Mouse (Mus musculus): ENCODE measurements at regions not wholly inside any gene's neighbourhood (a gene's known extent, or its start where the extent isn't known, plus 50 kb on each side); places are given as distances from the start of the nearest gene placed in this dataset.

DNA sequence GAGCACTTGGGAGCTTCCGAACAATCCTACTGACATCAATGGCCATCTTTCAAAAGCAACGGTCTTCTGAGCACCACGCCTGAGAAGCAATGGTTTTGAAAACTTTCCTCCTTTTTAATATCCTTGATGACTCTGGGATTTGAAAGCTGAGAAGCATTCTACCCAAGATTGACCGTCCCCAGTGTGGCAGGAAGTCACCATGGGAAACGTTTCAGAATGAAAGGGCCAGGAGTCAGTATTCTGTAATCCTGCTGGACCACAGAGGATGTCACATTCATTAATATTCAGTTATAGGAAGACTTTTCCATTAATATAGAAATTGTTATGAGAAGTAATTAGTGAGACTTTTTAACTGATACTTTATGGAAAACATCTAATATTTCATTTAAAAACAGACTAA lies 190.1 kb upstream of the Ttc29 start:
- H3K36me3 ChIP-seq (ENCODE audit: control insufficient read depth, insufficient read depth, low read length, poor library complexity, severe bottlenecking): no peaks in the 10 kb centered on the region
- no peaks in the 10 kb centered on the region; the same call in 1 of the 2 replicates for H3K27me3 ChIP-seq (ENCODE audit: control insufficient read depth, insufficient read depth, low read length, poor library complexity, severe bottlenecking)
- H3K4me3 ChIP-seq (ENCODE audit: low read depth, low read length): no peak overlapping the region
- no peak for TF ChIP-seq POLR2A (IDR thresholded peaks at IDR 0.05; ENCODE audit: insufficient read depth, low read length)
- TF ChIP-seq CTCF (IDR thresholded peaks at IDR 0.05; ENCODE audit: low read depth, low read length): no peak
- TF ChIP-seq EP300 (IDR thresholded peaks at IDR 0.05; ENCODE audit: insufficient read depth, low read depth, low read length): no peak
- peaks cover 4% of the 10 kb centered on the region for H3K4me1 ChIP-seq (ENCODE audit: control insufficient read depth, insufficient read depth, low read length)
- H3K9me3 ChIP-seq (replicated peaks; ENCODE audit: control insufficient read depth, insufficient read depth, low read length, poor library complexity, severe bottlenecking): no peaks in the 10 kb centered on the region
- no peak overlapping the region for H3K9ac ChIP-seq (ENCODE audit: low read depth, poor library complexity, severe bottlenecking)
- H3K27ac ChIP-seq (ENCODE audit: insufficient read depth, low read length): no peak overlapping the region

- Histone ChIP-seq H3K9ac (ENCODE audit: low read depth, poor library complexity, severe bottlenecking) (no peak overlapping the region), H3K4me1 (ENCODE audit: control insufficient read depth, insufficient read depth, low read length) (peaks cover 4% of the 10 kb centered on the region), H3K27ac (ENCODE audit: insufficient read depth, low read length) (no peak overlapping the region), H3K36me3 (ENCODE audit: control insufficient read depth, insufficient read depth, low read length, poor library complexity, severe bottlenecking) (no peaks in the 10 kb centered on the region), H3K27me3 (ENCODE audit: control insufficient read depth, insufficient read depth, low read length, poor library complexity, severe bottlenecking) (no peaks in the 10 kb centered on the region; the same call in 1 of the 2 replicates), H3K4me3 (ENCODE audit: low read depth, low read length) (no peak overlapping the region), H3K9me3 (replicated peaks; ENCODE audit: control insufficient read depth, insufficient read depth, low read length, poor library complexity, severe bottlenecking) (no peaks in the 10 kb centered on the region)
- TF ChIP-seq POLR2A (IDR thresholded peaks at IDR 0.05; ENCODE audit: insufficient read depth, low read length): no peak
Measured at GRCm38 (mm10) chr8:78023467-78023866, 189.6 kb upstream of the Ttc29 start.

DNA sequence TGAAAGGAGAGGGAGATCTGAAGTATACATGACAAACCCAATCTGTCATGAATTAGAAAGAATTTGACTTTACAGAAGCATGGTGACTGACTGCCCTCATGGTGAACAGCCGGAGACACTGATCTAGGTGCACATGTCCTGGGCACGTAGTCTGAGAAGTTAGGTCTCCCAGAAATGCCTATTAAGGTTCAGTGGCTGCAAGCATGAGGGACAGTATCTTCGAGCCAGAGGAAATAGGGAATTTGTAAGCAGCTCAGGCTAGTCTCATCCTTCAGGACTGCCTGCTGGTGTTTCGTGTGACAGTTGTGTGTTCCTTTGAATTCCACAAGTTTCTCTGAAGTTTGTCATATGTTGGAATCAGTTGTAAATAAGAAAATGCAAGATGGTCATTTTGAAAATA lies 189.2 kb upstream of the Ttc29 start:
- Histone ChIP-seq H3K36me3 (ENCODE audit: control insufficient read depth, insufficient read depth, low read length, poor library complexity, severe bottlenecking) (no peaks in the 10 kb centered on the region), H3K4me3 (ENCODE audit: low read depth, low read length) (no peak overlapping the region), H3K27ac (ENCODE audit: insufficient read depth, low read length) (no peak overlapping the region), H3K9ac (ENCODE audit: low read depth, poor library complexity, severe bottlenecking) (no peak overlapping the region), H3K9me3 (replicated peaks; ENCODE audit: control insufficient read depth, insufficient read depth, low read length, poor library complexity, severe bottlenecking) (no peaks in the 10 kb centered on the region), H3K4me1 (ENCODE audit: control insufficient read depth, insufficient read depth, low read length) (no peaks in the 10 kb centered on the region), H3K27me3 (ENCODE audit: control insufficient read depth, insufficient read depth, low read length, poor library complexity, severe bottlenecking) (no peaks in the 10 kb centered on the region; the same call in 1 of the 2 replicates)
- TF ChIP-seq CTCF (IDR thresholded peaks at IDR 0.05; ENCODE audit: low read depth, low read length) (no peak), EP300 (IDR thresholded peaks at IDR 0.05; ENCODE audit: insufficient read depth, low read depth, low read length) (no peak), POLR2A (IDR thresholded peaks at IDR 0.05; ENCODE audit: insufficient read depth, low read length) (no peak)

- no peaks in the 10 kb centered on the region for H3K36me3 ChIP-seq (ENCODE audit: control insufficient read depth, insufficient read depth, low read length, poor library complexity, severe bottlenecking)
- no peaks in the 10 kb centered on the region for H3K4me1 ChIP-seq (ENCODE audit: control insufficient read depth, insufficient read depth, low read length)
- TF ChIP-seq POLR2A (IDR thresholded peaks at IDR 0.05; ENCODE audit: insufficient read depth, low read length): no peak
- no peak for TF ChIP-seq CTCF (IDR thresholded peaks at IDR 0.05; ENCODE audit: low read depth, low read length)
- no peak for TF ChIP-seq EP300 (IDR thresholded peaks at IDR 0.05; ENCODE audit: insufficient read depth, low read depth, low read length)
- no peak overlapping the region for H3K9ac ChIP-seq (ENCODE audit: low read depth, poor library complexity, severe bottlenecking)
- H3K9me3 ChIP-seq (replicated peaks; ENCODE audit: control insufficient read depth, insufficient read depth, low read length, poor library complexity, severe bottlenecking): no peaks in the 10 kb centered on the region
- H3K27me3 ChIP-seq (ENCODE audit: control insufficient read depth, insufficient read depth, low read length, poor library complexity, severe bottlenecking): no peaks in the 10 kb centered on the region; the same call in 1 of the 2 replicates
- no peak overlapping the region for H3K4me3 ChIP-seq (ENCODE audit: low read depth, low read length)
- H3K27ac ChIP-seq (ENCODE audit: insufficient read depth, low read length): no peak overlapping the region
Measured at GRCm38 (mm10) chr8:78024964-78025363, 188.1 kb upstream of the Ttc29 start.

DNA sequence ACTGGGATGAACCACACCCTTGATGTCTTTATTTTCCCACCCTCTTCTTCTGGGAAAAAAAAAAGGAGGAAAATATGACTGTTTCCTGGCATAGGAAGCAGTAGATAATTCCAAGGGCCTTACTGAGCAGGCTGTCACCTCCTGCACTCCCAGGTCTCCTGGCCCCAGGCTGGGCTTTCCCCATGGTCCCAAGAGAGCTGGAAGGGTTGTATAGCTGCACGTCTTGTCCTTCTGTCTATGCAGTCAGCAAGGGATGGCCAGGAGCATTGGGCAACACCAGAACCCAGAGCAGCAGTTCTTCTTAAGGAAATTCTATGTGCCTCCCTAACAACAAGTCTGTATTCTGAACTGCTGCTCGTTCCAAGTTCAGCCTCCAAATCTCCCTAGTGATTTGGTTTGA lies 185.7 kb upstream of the Ttc29 start:
- Histone ChIP-seq H3K9me3 (replicated peaks; ENCODE audit: control insufficient read depth, insufficient read depth, low read length, poor library complexity, severe bottlenecking) (no peaks in the 10 kb centered on the region), H3K4me1 (ENCODE audit: control insufficient read depth, insufficient read depth, low read length) (no peaks in the 10 kb centered on the region), H3K9ac (ENCODE audit: low read depth, poor library complexity, severe bottlenecking) (no peak overlapping the region), H3K27ac (ENCODE audit: insufficient read depth, low read length) (no peak overlapping the region), H3K27me3 (ENCODE audit: control insufficient read depth, insufficient read depth, low read length, poor library complexity, severe bottlenecking) (no peaks in the 10 kb centered on the region; the same call in 1 of the 2 replicates), H3K4me3 (ENCODE audit: low read depth, low read length) (no peak overlapping the region), H3K36me3 (ENCODE audit: control insufficient read depth, insufficient read depth, low read length, poor library complexity, severe bottlenecking) (no peaks in the 10 kb centered on the region)
- TF ChIP-seq EP300 (IDR thresholded peaks at IDR 0.05; ENCODE audit: insufficient read depth, low read depth, low read length) (no peak), POLR2A (IDR thresholded peaks at IDR 0.05; ENCODE audit: insufficient read depth, low read length) (no peak), CTCF (IDR thresholded peaks at IDR 0.05; ENCODE audit: low read depth, low read length) (no peak)

DNA sequence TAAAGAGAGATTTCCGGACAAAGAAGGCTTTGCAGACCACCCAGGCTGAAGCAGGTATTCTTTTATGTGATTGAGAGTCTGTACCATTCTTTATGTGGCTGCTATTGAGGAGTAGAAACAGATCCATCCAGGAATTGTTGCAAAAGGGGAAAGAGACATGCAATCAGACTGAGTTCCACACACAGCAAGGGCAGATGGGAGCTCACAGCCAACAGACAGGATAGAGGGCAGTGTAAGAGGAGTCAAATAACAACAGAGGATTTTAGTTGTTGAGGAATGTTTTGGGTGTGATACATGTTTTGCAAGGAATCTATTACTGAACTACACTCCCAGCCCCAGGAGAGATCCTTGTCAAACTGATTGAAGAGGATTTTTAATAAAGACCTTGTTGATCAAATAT lies 184.2 kb upstream of the Ttc29 start:
- Histone ChIP-seq H3K9me3 (replicated peaks; ENCODE audit: control insufficient read depth, insufficient read depth, low read length, poor library complexity, severe bottlenecking) (no peaks in the 10 kb centered on the region), H3K4me1 (ENCODE audit: control insufficient read depth, insufficient read depth, low read length) (no peaks in the 10 kb centered on the region), H3K4me3 (ENCODE audit: low read depth, low read length) (no peak overlapping the region), H3K27ac (ENCODE audit: insufficient read depth, low read length) (no peak overlapping the region), H3K27me3 (ENCODE audit: control insufficient read depth, insufficient read depth, low read length, poor library complexity, severe bottlenecking) (no peaks in the 10 kb centered on the region; the same call in 1 of the 2 replicates), H3K9ac (ENCODE audit: low read depth, poor library complexity, severe bottlenecking) (no peak overlapping the region), H3K36me3 (ENCODE audit: control insufficient read depth, insufficient read depth, low read length, poor library complexity, severe bottlenecking) (no peaks in the 10 kb centered on the region)
- no peak for TF ChIP-seq POLR2A (IDR thresholded peaks at IDR 0.05; ENCODE audit: insufficient read depth, low read length)
- TF ChIP-seq CTCF (IDR thresholded peaks at IDR 0.05; ENCODE audit: low read depth, low read length): no peak
- no peak for TF ChIP-seq EP300 (IDR thresholded peaks at IDR 0.05; ENCODE audit: insufficient read depth, low read depth, low read length)

Data from ES-Bruce4 (cell line).